Mouse (Mus musculus) gastrocnemius, adult 18-20 months (tissue): Measurements from ENCODE around the gene Cfap99. TPM values are rescaled to one million over a fixed set of nuclear protein-coding genes. Genes with fewer than 3 reads are reported as not detected.
A peak's percentile ranks its signal among the peaks of the same experiment; 100 is the strongest.

ENCODE experiments used
- DNase-seq: peaks from one replicate; pipeline ENCODE4 v3.0.0; 2021; ENCODE audit warnings: low spot score
- total RNA-seq, 2 experiments: library from RNA; stranded (reverse); gene quantifications; 2 replicates each; pipeline ENCODE4 v1.2.3; 2021

Gene Cfap99
- total RNA-seq, 2 experiments from 2014 or later: not detected

DNA sequence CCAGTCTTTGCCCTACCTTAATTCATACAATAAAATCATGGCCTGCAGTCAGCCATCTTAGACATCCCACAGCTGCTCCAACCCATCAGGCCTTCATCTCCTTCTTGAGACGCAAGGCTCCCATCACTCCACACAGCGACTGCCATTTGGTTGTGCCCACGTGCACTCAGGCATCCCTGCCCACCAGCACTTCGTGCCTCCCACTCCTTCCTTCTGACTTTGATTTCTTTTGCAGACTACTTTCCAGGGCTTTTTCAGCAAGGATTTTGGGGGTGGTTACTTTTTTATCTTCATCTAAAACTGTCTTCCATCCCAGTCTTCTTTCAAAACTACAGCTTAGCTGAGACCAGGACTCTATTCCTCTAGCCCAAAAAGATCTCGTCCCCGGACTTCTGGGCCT lies 11.7 kb upstream of the Cfap99 start:
- no peak for DNase-seq

DNA sequence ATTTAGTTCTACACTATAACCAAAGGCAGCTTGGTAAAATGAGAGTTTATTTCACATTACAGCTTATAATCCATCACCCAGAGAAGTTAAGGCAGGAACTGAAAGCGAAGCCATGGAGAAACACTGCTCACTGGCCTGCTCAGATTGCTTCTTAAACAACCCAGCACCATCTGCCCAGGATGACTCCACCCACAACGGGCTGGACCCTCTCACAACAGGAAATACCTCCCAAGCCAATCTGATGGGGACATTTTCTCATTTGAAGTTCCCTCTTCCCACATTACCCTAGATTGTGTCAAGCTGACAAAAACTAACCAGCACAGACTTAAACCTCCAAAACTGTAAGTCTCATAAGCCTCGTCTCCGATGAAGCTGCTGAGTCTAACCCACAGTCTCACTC lies 10.3 kb upstream of the Cfap99 start:
- no peak for DNase-seq

GRCm38 (mm10) chr5:34279214-34279613 lies 9.2 kb upstream of the Cfap99 start:
- no peak for DNase-seq

- no peak for DNase-seq
Measured at GRCm38 (mm10) chr5:34280976-34281375, 7.4 kb upstream of the Cfap99 start.

DNA sequence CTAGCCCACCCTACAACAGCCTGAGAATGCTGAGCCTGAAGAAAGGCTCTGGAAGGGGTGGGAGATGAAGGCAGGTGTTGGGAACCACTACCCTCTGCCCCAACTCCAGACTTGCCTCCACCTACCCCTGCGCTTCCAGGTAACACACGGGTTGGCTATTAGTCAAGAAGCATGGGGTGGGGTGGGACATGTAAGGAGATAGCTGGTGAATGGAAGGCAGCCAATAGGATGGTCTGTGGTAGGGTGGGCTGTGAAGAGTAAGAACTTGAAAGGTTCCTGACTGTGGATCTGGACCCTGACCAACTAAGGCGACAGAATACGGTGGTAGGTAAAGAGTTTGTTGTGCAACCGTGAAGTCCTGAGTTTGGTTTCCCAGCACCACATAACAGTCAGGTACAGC lies 5.0 kb upstream of the Cfap99 start:
- DNase-seq: no peak

DNA sequence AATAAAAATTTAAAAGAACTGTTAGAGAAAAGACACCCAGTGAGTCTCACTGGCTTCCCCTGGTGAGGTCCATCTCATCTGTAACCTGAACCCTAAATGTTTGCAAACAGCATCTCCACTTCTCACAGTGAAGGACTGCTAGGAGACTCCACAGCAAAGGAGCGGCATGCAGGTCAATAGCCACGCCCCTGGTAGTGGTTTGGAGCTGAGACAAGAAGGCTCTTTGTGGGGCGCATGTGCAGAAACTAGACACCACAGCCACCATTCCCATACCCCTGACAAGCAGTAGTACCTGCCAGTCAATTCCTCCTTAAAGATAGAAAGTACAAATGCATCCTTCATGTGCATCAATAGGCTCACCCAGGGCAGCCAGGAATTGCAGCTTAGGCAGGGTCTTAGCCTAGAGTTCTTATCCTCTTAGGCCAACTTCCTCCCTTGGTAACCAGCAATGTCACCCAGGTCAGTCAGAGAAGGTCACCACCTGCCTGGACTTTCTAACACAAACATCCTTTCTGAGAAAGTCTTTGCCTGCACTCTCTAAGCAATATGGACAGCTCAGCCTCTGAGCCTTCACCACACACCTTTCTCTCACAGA lies 4.1 kb upstream of the Cfap99 start:
- no peak for DNase-seq

DNA sequence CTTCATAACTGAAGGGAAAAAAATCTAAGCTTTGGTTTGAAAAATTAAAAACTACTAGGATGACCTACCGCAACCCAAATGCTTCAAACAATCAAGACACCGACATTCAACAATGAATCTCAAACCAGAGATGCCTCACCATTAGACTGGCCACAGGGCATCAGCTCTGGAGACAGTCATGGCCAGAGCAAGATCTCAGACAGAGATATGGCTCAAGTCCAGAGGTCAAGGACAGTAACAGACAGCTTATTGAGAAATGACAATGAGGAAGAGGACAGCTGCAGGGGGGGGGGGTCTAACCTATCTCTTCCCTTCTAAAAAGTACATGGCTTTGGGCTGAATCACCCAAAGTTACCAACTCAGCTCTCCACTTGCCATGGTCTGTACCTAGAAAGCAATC lies 3.1 kb upstream of the Cfap99 start:
- no peak for DNase-seq

GRCm38 (mm10) chr5:34286516-34286915 lies 1.9 kb upstream of the Cfap99 start:
- no peak for DNase-seq

- DNase-seq: no peak
Measured at GRCm38 (mm10) chr5:34287001-34287837, 1.2 kb upstream of the Cfap99 start.

- DNase-seq: no peak
Measured at GRCm38 (mm10) chr5:34287838-34288145, 608 bp upstream of the Cfap99 start.

GRCm38 (mm10) chr5:34289286-34289685 lies 886 bp downstream of the Cfap99 start:
- no peak for DNase-seq

- no peak for DNase-seq
Measured at GRCm38 (mm10) chr5:34293363-34293762, 5.0 kb downstream of the Cfap99 start.

DNA sequence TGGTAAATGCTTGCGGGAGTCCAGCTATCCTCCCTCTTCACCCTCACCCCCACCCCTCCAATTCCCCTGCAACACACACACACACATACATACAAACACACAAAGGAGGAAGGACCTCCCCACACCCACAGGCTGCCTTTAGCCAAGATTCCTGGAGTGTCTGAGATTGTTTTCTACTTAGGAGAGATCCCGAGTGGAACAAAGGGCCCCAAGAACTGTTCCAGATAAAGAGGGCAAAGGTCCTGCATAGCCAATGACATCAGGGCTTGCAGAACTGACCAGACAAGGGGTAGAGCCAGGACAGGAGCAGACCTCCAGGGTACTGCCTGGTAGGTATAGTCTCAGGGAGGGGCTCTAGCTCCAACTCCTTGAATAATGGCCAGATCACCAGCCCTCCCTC lies 6.3 kb downstream of the Cfap99 start:
- no peak for DNase-seq

- peak; percentile 18 for DNase-seq
Measured at GRCm38 (mm10) chr5:34295141-34295540, 6.7 kb downstream of the Cfap99 start.

GRCm38 (mm10) chr5:34298061-34298460 lies 9.7 kb downstream of the Cfap99 start:
- no peak for DNase-seq

- DNase-seq: no peak
Measured at GRCm38 (mm10) chr5:34298937-34299535, 10.6 kb downstream of the Cfap99 start.

GRCm38 (mm10) chr5:34302377-34302776 lies 14.0 kb downstream of the Cfap99 start:
- no peak for DNase-seq

DNA sequence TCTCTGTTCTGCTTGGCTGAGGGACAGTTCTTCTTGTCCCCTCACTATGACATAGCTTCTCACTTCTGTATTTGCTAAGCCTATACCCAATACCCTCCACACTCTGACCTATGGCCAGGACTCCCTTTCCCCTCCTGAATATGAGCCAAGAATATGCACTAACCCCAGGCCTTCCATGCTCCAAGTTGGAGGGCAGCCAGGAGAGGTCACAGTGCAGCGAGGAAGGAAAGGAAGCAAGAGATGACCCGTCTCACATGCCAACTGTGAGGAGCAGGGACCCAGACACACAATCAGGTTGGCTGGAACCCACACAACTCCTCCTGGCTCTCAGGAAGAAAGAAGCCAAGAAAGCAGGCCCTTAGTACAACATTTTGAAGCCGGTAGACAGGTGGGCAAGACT lies 20.6 kb downstream of the Cfap99 start:
- DNase-seq: no peak

DNA sequence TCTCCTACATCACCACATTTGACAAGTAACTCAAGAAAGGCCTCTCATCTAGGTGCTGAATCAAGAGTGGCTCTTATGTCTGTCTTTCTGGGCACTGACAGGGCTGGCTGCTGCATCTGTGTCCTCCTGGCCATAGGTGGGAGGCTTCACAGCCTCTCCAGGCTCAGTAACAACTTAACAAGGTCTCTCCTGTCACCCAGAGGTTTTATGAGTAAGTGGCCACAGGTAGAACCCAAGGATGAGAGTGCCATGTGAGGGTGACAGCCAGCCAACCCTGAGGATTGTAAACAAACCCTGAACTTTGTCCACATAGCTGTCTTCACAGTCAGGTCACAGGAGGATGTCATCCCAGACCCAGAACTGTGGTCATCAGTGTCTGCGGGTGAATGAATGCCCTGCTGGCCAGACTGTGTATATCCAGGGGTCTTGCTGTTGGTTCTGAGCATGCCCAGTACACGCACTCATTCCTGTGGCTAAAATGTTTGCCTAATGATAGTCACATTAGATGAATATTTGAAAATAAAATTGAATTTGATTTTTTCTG lies 31.2 kb downstream of the Cfap99 start:
- no peak for DNase-seq

- DNase-seq: no peak
Measured at GRCm38 (mm10) chr5:34321236-34321635, 32.8 kb downstream of the Cfap99 start.

DNA sequence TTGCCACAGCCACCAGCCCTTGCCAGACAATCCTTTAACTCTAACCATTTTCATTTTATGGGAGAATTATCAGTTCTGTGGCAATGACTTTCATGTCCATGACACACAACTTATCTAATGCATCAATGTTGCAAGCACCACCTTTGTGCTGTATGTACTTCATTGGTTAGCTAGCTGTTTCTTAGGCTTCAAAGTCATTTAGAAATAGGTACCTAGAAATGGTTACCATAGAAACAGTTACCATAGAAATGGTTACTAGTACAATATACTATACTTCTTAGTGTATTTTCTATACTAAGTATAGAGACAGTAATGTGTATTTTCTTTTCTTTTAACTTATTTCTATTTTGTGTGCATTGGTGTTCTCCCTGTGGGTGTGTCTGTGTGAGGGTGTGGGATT lies 36.9 kb downstream of the Cfap99 start:
- no peak for DNase-seq

DNA sequence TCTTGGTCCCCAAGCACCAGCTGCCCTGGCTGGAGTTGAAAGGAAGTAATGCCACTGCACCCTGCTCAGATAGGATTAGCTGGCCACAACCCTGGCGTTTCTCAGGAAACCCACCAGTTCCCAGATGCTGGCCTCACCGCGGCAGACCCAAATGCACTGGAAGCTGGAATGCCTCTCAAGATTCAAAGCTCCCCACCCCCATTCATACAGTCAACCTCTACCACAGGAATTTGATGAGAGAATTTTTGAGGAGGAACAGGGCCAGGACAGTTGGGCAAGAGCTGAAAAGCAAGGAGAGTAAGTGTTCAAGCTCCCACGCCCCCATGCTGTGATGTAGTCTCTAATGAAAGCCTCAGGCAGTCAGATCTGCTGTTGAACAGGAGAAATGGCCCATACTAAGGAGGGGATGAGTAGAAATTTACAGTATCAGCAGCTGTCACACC lies 37.9 kb downstream of the Cfap99 start:
- DNase-seq: no peak
